Mouse (Mus musculus): ENCODE results near the gene Nr4a2.

Nr4a2 gene

DNA sequence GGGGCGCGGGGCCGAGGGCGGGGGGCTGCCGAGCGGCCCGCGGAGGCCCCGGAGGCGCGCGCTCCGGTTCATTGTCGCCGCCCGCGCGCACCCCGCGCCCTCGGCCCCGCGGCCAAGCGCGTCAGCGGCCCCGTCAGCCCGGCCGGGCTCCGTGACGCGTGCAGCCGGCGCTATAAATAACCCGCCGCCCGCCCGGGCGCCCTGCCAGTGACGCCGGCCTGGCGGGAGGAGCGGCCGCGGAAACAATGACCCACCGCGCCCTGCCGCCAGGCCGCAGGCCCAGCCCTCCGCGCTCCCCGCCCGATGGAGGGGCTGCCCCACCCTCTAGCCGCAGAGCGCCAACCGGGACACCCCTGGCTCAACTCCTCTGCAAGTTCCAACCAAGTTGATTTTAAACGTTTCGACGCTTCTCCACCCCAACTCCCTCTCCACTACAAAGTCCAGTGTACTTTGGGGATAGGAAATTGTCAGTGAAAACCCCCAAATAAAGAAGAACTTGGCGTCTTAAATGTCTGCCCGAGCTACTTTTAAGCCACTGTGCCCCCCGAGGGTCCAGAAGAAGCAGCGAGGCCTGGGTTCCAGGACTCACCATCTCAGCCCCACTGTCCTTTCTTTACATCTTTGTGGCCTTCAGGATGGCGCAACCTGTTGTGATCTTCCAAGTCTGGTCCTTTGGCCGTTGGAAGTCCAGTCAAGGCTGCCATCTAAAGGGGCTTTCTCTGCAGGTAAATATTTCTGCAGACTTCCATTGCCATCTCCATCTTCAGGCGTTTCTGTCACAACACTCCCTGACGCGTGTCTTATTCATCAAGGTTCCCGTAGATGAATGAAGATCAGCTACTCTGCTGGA lies at the start of gene Nr4a2:
Gene Nr4a2 (minus strand): TSS at position 13 of the 850 bp plus-strand sequence.
- DNase-seq (ENCODE audit: low spot score): peak; percentile 92

- DNase-seq (ENCODE audit: low spot score): no peak
Measured at GRCm38 (mm10) chr2:57165416-57165815, 41.6 kb upstream of the Nr4a2 start.

GRCm38 (mm10) chr2:57156814-57157213 lies 33.0 kb upstream of the Nr4a2 start:
- no peak for DNase-seq (ENCODE audit: low spot score)

- peak; percentile 41 for DNase-seq (ENCODE audit: low spot score)
Measured at GRCm38 (mm10) chr2:57149796-57150195, 26.0 kb upstream of the Nr4a2 start.

- no peak for DNase-seq (ENCODE audit: low spot score)
Measured at GRCm38 (mm10) chr2:57148231-57148630, 24.4 kb upstream of the Nr4a2 start.

- DNase-seq (ENCODE audit: low spot score): no peak
Measured at GRCm38 (mm10) chr2:57145646-57146421, 22.0 kb upstream of the Nr4a2 start.

DNA sequence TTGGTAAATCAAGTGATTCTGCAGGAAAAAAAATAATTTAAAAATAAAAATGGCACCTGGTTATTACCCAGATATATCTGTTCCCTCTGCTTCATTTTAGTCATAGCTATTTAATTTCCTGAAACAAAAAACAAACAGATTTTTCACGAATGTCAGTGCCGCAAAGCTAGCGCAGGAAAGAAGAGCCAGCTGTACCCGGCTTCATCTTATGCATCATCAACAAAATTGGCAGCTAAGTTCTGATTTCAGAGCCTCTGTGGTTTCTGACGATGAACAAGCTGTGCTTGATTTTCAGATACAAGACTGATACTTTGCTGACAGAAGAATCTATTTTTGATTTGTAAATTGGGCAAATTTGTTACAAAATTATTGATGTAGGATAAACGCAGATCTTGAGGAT lies 14.8 kb upstream of the Nr4a2 start:
- DNase-seq (ENCODE audit: low spot score): no peak

GRCm38 (mm10) chr2:57127461-57127860 lies 3.7 kb upstream of the Nr4a2 start:
- DNase-seq (ENCODE audit: low spot score): no peak

- DNase-seq (ENCODE audit: low spot score): no peak
Measured at GRCm38 (mm10) chr2:57125891-57126290, 2.1 kb upstream of the Nr4a2 start.

DNA sequence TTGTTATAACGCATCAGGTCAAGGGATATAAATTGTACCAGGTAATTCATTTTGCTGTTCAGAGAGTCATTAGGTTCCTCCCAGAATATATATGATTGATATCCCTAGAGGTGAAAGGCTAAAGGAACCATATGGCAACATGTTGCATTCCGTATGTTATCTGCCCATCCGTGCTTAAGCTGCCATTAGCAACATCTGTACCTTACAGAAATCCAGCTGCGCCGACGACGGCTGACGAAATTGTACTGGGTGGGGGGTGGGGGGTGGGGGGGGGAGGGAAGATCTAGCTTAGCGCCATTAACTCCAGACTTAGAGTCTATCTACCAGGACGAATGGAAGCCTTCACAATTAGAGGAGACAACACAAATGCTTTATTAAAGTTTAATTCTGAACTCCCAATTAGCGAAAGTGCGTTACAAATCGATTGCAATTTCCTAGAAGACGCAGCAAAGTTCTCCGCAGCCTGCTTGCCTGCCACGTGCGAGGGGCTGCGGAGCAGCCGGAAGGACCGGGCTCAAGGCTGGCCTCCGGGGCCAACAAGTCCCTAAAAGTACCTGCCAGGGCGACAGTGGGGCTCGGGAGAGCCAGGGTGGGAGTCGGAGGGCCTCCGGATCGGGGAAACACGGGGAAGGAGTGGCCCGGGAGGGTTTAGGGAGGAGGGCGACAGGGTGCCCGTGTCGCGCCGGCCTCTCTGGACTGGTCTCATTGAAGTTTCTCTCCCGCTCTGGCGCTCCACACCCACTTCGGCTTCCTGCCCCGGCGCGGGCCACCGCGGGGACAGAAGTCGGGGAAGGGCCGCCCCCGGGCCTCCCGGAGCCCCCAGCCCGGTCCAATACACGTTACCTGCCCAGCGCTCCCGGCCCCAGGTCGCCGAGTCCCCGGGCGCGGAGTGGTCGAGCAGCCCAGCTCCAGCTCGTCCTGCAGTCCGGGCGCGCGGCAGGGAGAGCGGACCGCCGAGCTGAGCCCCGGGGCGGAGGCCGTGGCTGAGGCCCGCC lies 520 bp downstream of the Nr4a2 start:
- DNase-seq (ENCODE audit: low spot score): peak; percentile 57

GRCm38 (mm10) chr2:57121110-57121509 lies 2.7 kb downstream of the Nr4a2 start:
- DNase-seq (ENCODE audit: low spot score): no peak

- DNase-seq (ENCODE audit: low spot score): peak; percentile 83
Measured at GRCm38 (mm10) chr2:57117201-57117951, 6.4 kb downstream of the Nr4a2 start.

GRCm38 (mm10) chr2:57116366-57117200 lies 7.2 kb downstream of the Nr4a2 start:
- peak; percentile 85 for DNase-seq (ENCODE audit: low spot score)

DNA sequence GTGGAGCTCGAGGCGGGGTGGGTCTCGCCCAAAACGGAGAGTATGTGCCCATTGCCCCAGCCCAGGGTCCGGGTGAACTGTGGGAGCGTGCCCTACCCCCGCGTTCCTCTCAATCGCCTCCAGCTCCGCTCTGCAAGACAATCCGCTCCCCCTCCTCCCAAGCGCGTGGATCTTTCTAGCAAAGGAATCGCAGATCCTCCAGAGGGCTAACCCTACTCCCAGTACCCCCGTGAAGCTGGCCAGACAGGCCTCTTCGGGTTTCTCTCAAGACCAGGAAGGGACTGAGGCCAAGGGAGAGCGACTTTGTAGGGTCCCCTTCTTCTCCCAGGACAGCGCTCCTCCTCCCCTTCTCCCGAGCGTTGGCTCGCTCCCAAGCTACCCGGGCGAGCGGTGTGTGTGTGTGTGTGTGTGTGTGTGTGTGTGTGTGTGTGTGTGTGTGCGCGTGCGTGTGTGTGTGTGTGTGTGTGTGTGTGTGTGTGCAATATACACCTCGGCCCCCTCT lies 7.9 kb downstream of the Nr4a2 start:
- peak; percentile 60 for DNase-seq (ENCODE audit: low spot score)

DNA sequence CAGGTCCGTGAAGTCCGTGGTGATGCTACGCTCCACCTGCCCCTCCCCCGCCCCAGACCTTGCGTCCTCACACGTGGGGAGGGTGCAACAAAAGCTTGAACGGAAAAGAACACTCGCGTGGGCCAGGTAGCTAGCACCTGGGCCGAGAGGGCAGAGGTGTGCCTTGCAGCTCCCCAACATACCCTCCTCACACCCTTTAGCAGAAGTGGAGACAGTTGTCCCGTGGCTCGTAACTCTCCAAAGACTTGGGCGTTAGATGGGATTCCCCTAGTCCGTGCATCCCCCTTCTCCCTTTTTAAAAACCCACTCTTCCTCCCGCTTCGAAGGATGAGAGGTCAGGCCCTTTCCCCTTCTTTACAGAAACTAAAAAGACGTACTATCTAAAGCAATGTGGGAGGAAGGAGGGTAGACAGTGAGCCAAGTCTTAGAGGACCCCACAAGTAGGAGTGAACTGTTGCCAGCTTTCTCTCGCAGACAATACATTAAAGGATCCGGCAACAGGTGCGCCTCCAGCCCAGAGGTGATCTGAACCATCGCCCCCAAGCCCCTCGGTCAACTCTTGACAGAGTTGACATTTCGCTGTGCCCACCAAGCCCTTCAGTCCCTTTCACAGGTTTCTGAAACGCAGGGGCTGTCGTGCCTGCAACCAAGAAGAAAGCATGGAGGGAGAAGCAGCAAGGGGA lies 8.5 kb downstream of the Nr4a2 start:
- DNase-seq (ENCODE audit: low spot score): no peak

GRCm38 (mm10) chr2:57114211-57115151 lies 9.3 kb downstream of the Nr4a2 start:
- peak; percentile 61 for DNase-seq (ENCODE audit: low spot score)

GRCm38 (mm10) chr2:57113431-57113830 lies 10.4 kb downstream of the Nr4a2 start:
- no peak for DNase-seq (ENCODE audit: low spot score)

GRCm38 (mm10) chr2:57112949-57113348 lies 10.9 kb downstream of the Nr4a2 start:
- DNase-seq (ENCODE audit: low spot score): no peak

All from MN1 (cell line).